12 mouse cellular contexts compared by ENCODE assay signal in genomic region chr9:83556236-83556635, GRCm38 (mm10). TPM values are rescaled to one million over a fixed set of nuclear protein-coding genes. Genes with fewer than 3 reads are reported as not detected.
DNase-seq lines count a peak whose midpoint lies in the region; ATAC-seq lines count a peak whose summit lies in the region.
"Had no signal": no experiment of that assay in that cellular context is flagged by ENCODE, and none has a peak within 500 bp of the region (broad histone marks: within the 10 kb centered on the region; RNA-seq: fewer than 3 reads in every experiment).

No protein-coding gene starts in this region.

- 23% methylated on average over 6 of the region's 6 CpGs for WGBS in heart, embryonic 10.5 days
- 46% methylated on average over 6 of the region's 6 CpGs for WGBS in midbrain, embryonic 11.5 days
- WGBS in midbrain, embryonic 15.5 days: 21% methylated on average over 6 of the region's 6 CpGs
- 32% methylated on average over 6 of the region's 6 CpGs for WGBS in hindbrain, embryonic 12.5 days
- 35% methylated on average over 6 of the region's 6 CpGs for WGBS in stomach, embryonic 16.5 days

- peaks cover 52% of the 10 kb centered on the region for H3K4me1 ChIP-seq in heart, embryonic 10.5 days
- peaks cover 4% of the 10 kb centered on the region for H3K4me1 ChIP-seq in midbrain, embryonic 11.5 days (ENCODE audit: control insufficient read depth, insufficient read depth, low read length)
- H3K4me1 ChIP-seq in midbrain, embryonic 15.5 days: peaks cover 12% of the 10 kb centered on the region
- peaks cover 15% of the 10 kb centered on the region for H3K4me1 ChIP-seq in hindbrain, embryonic 12.5 days
- H3K4me1 ChIP-seq in stomach, embryonic 16.5 days (ENCODE audit: control insufficient read depth, insufficient read depth, low read length): peaks cover 17% of the 10 kb centered on the region
- H3K4me1 ChIP-seq: liver, embryonic 13.5 days had no signal

- no peaks in the 10 kb centered on the region for H3K9me3 ChIP-seq in heart, embryonic 10.5 days
- no peaks in the 10 kb centered on the region for H3K9me3 ChIP-seq in midbrain, embryonic 11.5 days (ENCODE audit: control insufficient read depth, low read length)
- no peaks in the 10 kb centered on the region for H3K9me3 ChIP-seq in midbrain, embryonic 15.5 days
- no peaks in the 10 kb centered on the region for H3K9me3 ChIP-seq in hindbrain, embryonic 12.5 days (replicated peaks)
- H3K9me3 ChIP-seq in stomach, embryonic 16.5 days (replicated peaks; ENCODE audit: control insufficient read depth, low read length): no peaks in the 10 kb centered on the region
- H3K9me3 ChIP-seq: liver, embryonic 13.5 days; midbrain, embryonic 12.5 days had no signal

- H3K27ac ChIP-seq in heart, embryonic 10.5 days: peak overlapping the region; percentile 65; the same call in 1 of the 2 replicates
- no peak overlapping the region for H3K27ac ChIP-seq in midbrain, embryonic 11.5 days (ENCODE audit: low read depth, low read length)
- no peak overlapping the region for H3K27ac ChIP-seq in midbrain, embryonic 15.5 days
- H3K27ac ChIP-seq in hindbrain, embryonic 12.5 days: no peak overlapping the region
- H3K27ac ChIP-seq in stomach, embryonic 16.5 days (ENCODE audit: low read length): peak overlapping the region; percentile 68; the same call in 1 of the 2 replicates
- H3K27ac ChIP-seq: left cerebral cortex, adult 2 months; liver, embryonic 13.5 days had no signal

- H3K9ac ChIP-seq in midbrain, embryonic 11.5 days (ENCODE audit: low read length): no peak overlapping the region
- H3K9ac ChIP-seq in midbrain, embryonic 15.5 days: no peak overlapping the region
- H3K9ac ChIP-seq in hindbrain, embryonic 12.5 days: no peak overlapping the region
- H3K9ac ChIP-seq in stomach, embryonic 16.5 days (ENCODE audit: low read length): no peak overlapping the region
- H3K9ac ChIP-seq: liver, embryonic 13.5 days; midbrain, embryonic 12.5 days had no signal

- H3K4me2 ChIP-seq in midbrain, embryonic 11.5 days: no peak overlapping the region
- no peak overlapping the region for H3K4me2 ChIP-seq in midbrain, embryonic 15.5 days
- H3K4me2 ChIP-seq in hindbrain, embryonic 12.5 days (replicated peaks): no peak overlapping the region
- H3K4me2 ChIP-seq in stomach, embryonic 16.5 days (ENCODE audit: low read depth, low read length): no peak overlapping the region
- H3K4me2 ChIP-seq: liver, embryonic 13.5 days; midbrain, embryonic 12.5 days had no signal

- ATAC-seq in midbrain, embryonic 11.5 days (ENCODE audit: low FRiP score): peak; percentile 38
- ATAC-seq in midbrain, embryonic 15.5 days (replicated peaks): no peak
- 0 out of 2 replicates have a peak, but pooled peaks have one; percentile 8 for ATAC-seq in hindbrain, embryonic 12.5 days (ENCODE audit: low FRiP score)
- ATAC-seq in stomach, embryonic 16.5 days (ENCODE audit: insufficient read depth, low FRiP score): no peak

- DNase-seq in heart, embryonic 10.5 days (ENCODE audit: low spot score): no peak
- no peak for DNase-seq in heart, adult 9 months (ENCODE audit: low spot score in 2 of 2)
- no peak for DNase-seq in midbrain, embryonic 11.5 days (ENCODE audit: low spot score, missing footprints)
- no peak for DNase-seq in adrenal gland, postnatal 10 days
- no peak for DNase-seq in adrenal gland, postnatal 25 days
- DNase-seq: liver, embryonic 13.5 days; thymus, postnatal 4 days had no signal

- no peaks in the 10 kb centered on the region for H3K36me3 ChIP-seq in heart, embryonic 10.5 days
- H3K36me3 ChIP-seq in midbrain, embryonic 11.5 days (ENCODE audit: control insufficient read depth, insufficient read depth, low read length): no peaks in the 10 kb centered on the region
- no peaks in the 10 kb centered on the region for H3K36me3 ChIP-seq in midbrain, embryonic 15.5 days (replicated peaks)
- no peaks in the 10 kb centered on the region for H3K36me3 ChIP-seq in hindbrain, embryonic 12.5 days
- no peaks in the 10 kb centered on the region for H3K36me3 ChIP-seq in stomach, embryonic 16.5 days (ENCODE audit: control insufficient read depth, insufficient read depth, low read length)
- H3K36me3 ChIP-seq: liver, embryonic 13.5 days; midbrain, embryonic 12.5 days had no signal

- no peak overlapping the region for H3K4me3 ChIP-seq in heart, embryonic 10.5 days
- no peak overlapping the region for H3K4me3 ChIP-seq in midbrain, embryonic 11.5 days (ENCODE audit: low read depth, low read length)
- H3K4me3 ChIP-seq in midbrain, embryonic 15.5 days: no peak overlapping the region
- no peak overlapping the region for H3K4me3 ChIP-seq in hindbrain, embryonic 12.5 days
- no peak overlapping the region for H3K4me3 ChIP-seq in stomach, embryonic 16.5 days (replicated peaks; ENCODE audit: low read length)
- H3K4me3 ChIP-seq: left cerebral cortex, adult 2 months; liver, embryonic 13.5 days; midbrain, embryonic 12.5 days had no signal

- H3K27me3 ChIP-seq in heart, embryonic 10.5 days (ENCODE audit: insufficient read depth, poor library complexity, severe bottlenecking): no peaks in the 10 kb centered on the region
- H3K27me3 ChIP-seq in midbrain, embryonic 11.5 days (ENCODE audit: control insufficient read depth, insufficient read depth, low read length): no peaks in the 10 kb centered on the region
- H3K27me3 ChIP-seq in midbrain, embryonic 15.5 days (replicated peaks): no peaks in the 10 kb centered on the region
- H3K27me3 ChIP-seq in hindbrain, embryonic 12.5 days: no peaks in the 10 kb centered on the region
- no peaks in the 10 kb centered on the region for H3K27me3 ChIP-seq in stomach, embryonic 16.5 days (ENCODE audit: control insufficient read depth, insufficient read depth, low read length)
- H3K27me3 ChIP-seq: liver, embryonic 13.5 days; midbrain, embryonic 12.5 days had no signal

RNA-seq across cellular contexts. Expression of gene Sh3bgrl2, which starts 8.1 kb away (rescaled TPM):
- 16.2 and 17.6 TPM in 2 replicates for polyA plus RNA-seq in heart, embryonic 10.5 days (2016; fragmentation: Nextera tagmentation; extraction: Ambion mirVana)
- 10.1 and 12.2 TPM in 2 replicates for polyA plus RNA-seq in midbrain, embryonic 11.5 days (2014; fragmentation: Nextera tagmentation; extraction: Ambion mirVana)
- polyA plus RNA-seq in midbrain, embryonic 15.5 days (2015; fragmentation: Nextera tagmentation; extraction: Ambion mirVana): 7.7 and 8.8 TPM in 2 replicates
- 8.0 and 8.1 TPM in 2 replicates for polyA plus RNA-seq in hindbrain, embryonic 12.5 days (2016; fragmentation: Nextera tagmentation; extraction: Ambion mirVana)
- polyA plus RNA-seq in stomach, embryonic 16.5 days (2015; fragmentation: Nextera tagmentation; extraction: Ambion mirVana): 33.2 and 49.8 TPM in 2 replicates
- total RNA-seq in adrenal gland, postnatal 10 days (2021): 10 to 100 TPM; 18.4 to 22.7 TPM
- 14.0 and 15.5 TPM in 2 replicates for total RNA-seq in adrenal gland, postnatal 25 days (2021)

Comparison
In these comparisons a context has a peak if more than half of its experiments do, and no peak if none do; other contexts are left out.
1. ATAC-seq: peak in midbrain, embryonic 11.5 days (single experiment) and hindbrain, embryonic 12.5 days (single experiment); none in midbrain, embryonic 15.5 days (single experiment) and stomach, embryonic 16.5 days (single experiment).
2. H3K27ac ChIP-seq: peak in heart, embryonic 10.5 days (single experiment) and stomach, embryonic 16.5 days (single experiment); none in midbrain, embryonic 11.5 days (single experiment), midbrain, embryonic 15.5 days (single experiment) and hindbrain, embryonic 12.5 days (single experiment).